Mouse (Mus musculus) R1 (cell line): ENCODE measurements around the gene Tmem252.
A peak's percentile ranks its signal among the peaks of the same experiment; 100 is the strongest.

ENCODE experiments used
- DNase-seq: peaks from one replicate; pipeline ENCODE4 v3.0.0-alpha.2; 2018; ENCODE audit warnings: low read depth, low spot score

The Tmem252 gene

DNA sequence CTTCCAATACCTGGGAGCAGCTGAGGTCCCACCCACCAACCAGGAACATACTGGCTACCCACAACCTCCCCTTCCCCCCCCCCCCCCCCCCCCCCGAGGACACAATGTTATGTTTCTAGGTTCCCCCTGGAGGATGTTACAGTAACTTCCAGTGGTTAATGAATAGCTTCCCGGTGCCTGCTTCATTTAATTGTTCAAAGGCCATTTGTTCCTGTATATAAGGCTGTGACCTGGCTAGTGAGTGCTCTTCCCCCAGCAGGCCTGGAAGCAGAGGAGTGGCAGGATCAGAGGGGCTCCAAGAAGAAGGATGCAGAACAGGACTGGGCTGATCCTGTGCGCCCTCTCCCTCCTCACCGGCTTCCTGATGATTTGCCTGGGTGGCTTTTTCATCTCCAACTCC is at the start of gene Tmem252:
Tmem252 (plus strand) TSS at position 247 of the 400 bp plus-strand sequence.
- peak; percentile 21 for DNase-seq

- no peak for DNase-seq
Measured at GRCm38 (mm10) chr19:24628049-24628448, 45.8 kb upstream of the Tmem252 start.

GRCm38 (mm10) chr19:24633008-24633407 is 40.8 kb upstream of the Tmem252 start:
- DNase-seq: no peak

- DNase-seq: peak; percentile 85
Measured at GRCm38 (mm10) chr19:24634602-24635001, 39.2 kb upstream of the Tmem252 start.

GRCm38 (mm10) chr19:24636616-24637015 is 37.2 kb upstream of the Tmem252 start:
- DNase-seq: no peak

GRCm38 (mm10) chr19:24637988-24638387 is 35.8 kb upstream of the Tmem252 start:
- no peak for DNase-seq

DNA sequence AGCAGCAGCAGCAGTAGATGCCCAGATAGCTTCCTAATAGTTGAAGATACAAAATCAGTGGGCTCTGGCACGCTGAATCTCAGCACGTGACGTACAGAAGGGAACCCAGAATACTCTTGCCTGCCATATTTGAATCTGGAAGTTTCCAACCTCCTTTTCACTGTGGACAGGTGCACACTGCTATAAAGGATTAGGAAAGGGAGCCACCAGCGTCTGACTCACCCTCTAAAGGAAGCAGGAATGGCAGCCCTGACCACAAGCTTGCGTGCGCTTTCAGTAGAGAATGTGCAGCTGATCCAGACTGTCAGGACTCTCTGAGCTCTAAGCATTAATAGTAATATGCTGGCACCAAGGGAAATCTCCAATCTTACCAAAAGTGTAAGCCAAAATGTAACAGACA is 32.8 kb upstream of the Tmem252 start:
- DNase-seq: no peak

DNA sequence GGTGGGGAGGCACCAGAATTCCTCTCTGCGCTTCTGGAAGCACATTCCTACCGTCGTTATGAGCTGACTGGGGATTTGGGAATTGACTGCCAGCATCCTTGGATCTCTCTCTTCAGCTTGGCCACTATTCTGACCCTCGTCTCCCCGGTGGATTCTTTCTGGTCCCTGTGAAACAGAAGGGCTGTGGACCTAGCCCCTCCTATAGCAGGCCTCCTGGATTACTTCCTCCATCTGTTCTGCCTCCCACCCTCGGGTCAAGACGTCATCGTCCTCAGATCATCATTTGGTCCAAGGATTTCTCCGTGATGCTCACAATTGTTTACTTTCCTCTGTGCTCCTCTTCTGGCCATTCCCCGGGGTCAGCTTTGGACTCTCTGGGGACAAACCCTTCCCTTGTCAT is 28.8 kb upstream of the Tmem252 start:
- DNase-seq: no peak

- DNase-seq: no peak
Measured at GRCm38 (mm10) chr19:24646162-24646829, 27.5 kb upstream of the Tmem252 start.

DNA sequence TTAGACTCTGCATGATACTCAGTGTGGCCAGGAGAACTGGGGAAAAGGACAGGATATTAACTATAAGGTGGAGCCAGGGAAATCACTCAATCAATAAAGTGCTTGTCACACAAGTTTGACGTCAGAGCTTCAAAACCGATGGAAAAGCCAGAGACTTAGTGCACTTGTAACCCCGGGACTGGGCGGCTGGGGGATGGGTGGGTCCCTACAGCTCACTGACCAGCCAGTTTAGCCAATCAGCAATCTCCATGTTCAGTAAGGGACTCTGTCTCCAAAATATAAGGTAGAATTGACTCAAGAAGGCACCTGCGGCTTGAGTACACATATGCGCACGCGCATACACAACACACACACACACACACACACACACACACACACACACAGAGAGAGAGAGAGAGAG is 25.8 kb upstream of the Tmem252 start:
- DNase-seq: no peak

DNA sequence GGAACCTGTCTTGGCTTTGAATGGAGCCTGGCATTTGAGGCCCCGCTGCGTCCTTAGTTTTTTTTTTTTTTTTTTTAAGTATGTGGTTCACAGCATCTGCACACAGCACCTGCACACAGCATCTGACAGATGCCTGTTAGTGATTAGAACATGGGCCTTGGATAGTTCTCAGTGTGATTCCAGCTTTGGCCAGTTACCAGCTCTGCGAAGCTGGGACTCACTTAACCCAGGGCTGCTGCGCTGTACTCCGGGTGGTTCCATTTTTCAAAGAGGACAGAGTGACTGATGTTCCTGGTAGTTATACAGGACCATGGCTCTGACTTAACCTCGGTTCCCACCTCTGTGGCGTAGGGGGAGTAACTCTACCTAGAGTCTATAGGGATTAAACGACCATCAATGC is 23.4 kb upstream of the Tmem252 start:
- DNase-seq: no peak

- no peak for DNase-seq
Measured at GRCm38 (mm10) chr19:24651595-24651994, 22.2 kb upstream of the Tmem252 start.

GRCm38 (mm10) chr19:24652342-24653019 is 21.3 kb upstream of the Tmem252 start:
- DNase-seq: no peak

DNA sequence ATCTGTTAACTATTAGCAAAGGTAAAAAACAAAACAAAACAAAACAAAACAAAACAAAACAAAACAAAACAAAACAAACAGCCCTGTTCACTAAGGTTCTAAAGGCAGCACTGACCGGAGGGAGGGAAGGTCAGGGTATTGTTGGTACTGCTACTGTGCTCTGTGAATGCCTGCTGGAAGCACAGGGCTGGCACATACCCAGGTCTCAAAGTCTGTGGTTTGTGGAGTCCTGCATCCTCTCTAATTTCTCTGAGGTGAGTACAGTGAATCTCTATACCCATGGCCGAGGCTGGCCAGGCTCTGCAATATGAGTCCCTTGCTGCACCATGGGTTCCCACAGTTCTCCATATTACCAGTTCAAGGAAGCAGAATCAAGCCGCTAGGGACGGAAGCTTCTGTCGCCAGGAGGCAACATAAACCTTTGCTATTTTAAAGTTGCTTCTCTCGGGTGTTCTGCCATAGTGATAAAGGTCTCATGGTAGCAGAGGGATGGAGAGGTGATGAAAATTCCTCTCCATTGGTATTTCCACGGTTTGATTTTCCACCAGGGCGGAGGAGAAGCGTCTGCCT is 20.5 kb upstream of the Tmem252 start:
- no peak for DNase-seq

- DNase-seq: no peak
Measured at GRCm38 (mm10) chr19:24656981-24657380, 16.8 kb upstream of the Tmem252 start.

DNA sequence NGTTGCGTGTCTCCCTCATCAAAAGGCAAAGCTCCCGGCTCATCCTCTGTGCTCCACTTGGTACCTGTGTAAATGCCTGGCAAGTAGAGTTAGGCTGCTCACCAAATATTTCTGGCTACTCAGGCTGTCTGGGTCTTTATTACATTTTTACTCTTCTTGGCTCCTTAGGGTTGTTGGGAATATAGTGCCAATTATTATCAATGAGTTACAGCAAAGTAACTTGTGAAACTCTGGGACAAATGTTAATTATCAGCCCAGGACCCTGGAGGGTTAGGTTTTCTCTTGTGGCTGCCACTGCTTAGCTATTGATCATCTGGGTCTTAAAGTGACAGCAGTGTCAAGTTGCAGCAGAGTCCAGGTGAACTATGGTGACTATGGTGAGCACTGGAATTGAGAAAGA is 11.5 kb upstream of the Tmem252 start:
- no peak for DNase-seq

- DNase-seq: no peak
Measured at GRCm38 (mm10) chr19:24665771-24666170, 8.0 kb upstream of the Tmem252 start.

GRCm38 (mm10) chr19:24667527-24667926 is 6.3 kb upstream of the Tmem252 start:
- DNase-seq: no peak

- DNase-seq: peak; percentile 57
Measured at GRCm38 (mm10) chr19:24671571-24671970, 2.2 kb upstream of the Tmem252 start.

- DNase-seq: no peak
Measured at GRCm38 (mm10) chr19:24672366-24672960, 1.3 kb upstream of the Tmem252 start.

DNA sequence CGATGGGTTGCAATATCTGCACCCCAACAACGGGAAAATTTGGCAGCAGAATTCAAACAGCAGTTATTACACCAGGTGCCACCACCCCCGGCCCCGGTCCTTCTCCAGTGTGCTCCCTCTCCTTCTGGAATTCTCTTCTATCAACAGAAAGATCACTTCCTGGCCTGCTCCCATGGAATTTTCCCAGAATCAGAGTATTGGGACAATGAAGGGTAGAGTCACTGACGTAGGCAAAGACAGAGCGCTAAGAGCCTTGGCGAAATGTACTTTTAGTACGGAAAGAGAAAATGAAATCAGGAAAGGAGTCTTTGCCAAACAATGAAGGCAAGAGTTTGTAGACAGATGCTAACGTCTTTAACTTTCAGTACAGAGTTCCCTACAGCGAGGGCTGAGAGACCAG is 477 bp upstream of the Tmem252 start:
- DNase-seq: no peak

- DNase-seq: no peak
Measured at GRCm38 (mm10) chr19:24676429-24676828, 2.6 kb downstream of the Tmem252 start.
